Mouse (Mus musculus) hindbrain, embryonic 13.5 days (tissue): ENCODE data around the gene Bud13. TPM values are rescaled to one million over a fixed set of nuclear protein-coding genes. Genes with fewer than 3 reads are reported as not detected.

Source experiments
- ATAC-seq: fragments of 200-750 bp; cut with Nextera tagmentation; 2 replicates; pipeline ENCODE4 v1.8.0; 2017; ENCODE audit warnings: moderate TSS enrichment; ENCODE audit not compliant: low FRiP score
- H3K27ac ChIP-seq: fragments of 300-500 bp; sonication (generic); 2 replicates; pipeline ENCODE4 v1.5.1; 2015; ENCODE audit warnings: inconsistent platforms, mild to moderate bottlenecking, moderate library complexity
- H3K27me3 ChIP-seq: fragments of 300-500 bp; sonication (generic); 2 replicates; pipeline ENCODE4 v1.6.1; 2015; ENCODE audit warnings: mild to moderate bottlenecking, inconsistent platforms
- H3K36me3 ChIP-seq: fragments of 300-500 bp; sonication (generic); 2 replicates; pipeline ENCODE4 v1.6.1; 2015; ENCODE audit warnings: mild to moderate bottlenecking, inconsistent platforms
- H3K4me1 ChIP-seq: fragments of 300-500 bp; sonication (generic); replicated peaks from 2 replicates; pipeline ENCODE4 v1.6.1; 2015; ENCODE audit warnings: inconsistent platforms
- H3K4me2 ChIP-seq: fragments of 300-500 bp; sonication (generic); 2 replicates; pipeline ENCODE4 v1.6.1; 2015; ENCODE audit warnings: inconsistent platforms, mild to moderate bottlenecking, moderate library complexity
- H3K4me3 ChIP-seq: fragments of 300-500 bp; sonication (generic); 2 replicates; pipeline ENCODE4 v1.5.1; 2015; ENCODE audit warnings: mild to moderate bottlenecking, inconsistent platforms
- H3K9ac ChIP-seq: fragments of 300-500 bp; sonication (generic); 2 replicates; pipeline ENCODE4 v1.6.1; 2015; ENCODE audit warnings: mild to moderate bottlenecking, inconsistent platforms
- H3K9me3 ChIP-seq: fragments of 300-500 bp; sonication (generic); 2 replicates; pipeline ENCODE4 v1.6.1; 2016; ENCODE audit warnings: inconsistent platforms
- WGBS: fragments of 180-500 bp; shearing (Covaris S2); methylation state at CpG from one replicate; pipeline ENCODE4 v1.1.7; 2015; 5-methylcytosine and 5-hydroxymethylcytosine counted together
- polyA plus RNA-seq: library from polyadenylated mRNA; unstranded; fragments of >200 nt; fragmentation: Nextera tagmentation; extraction: Ambion mirVana; gene quantifications from 2 replicates; pipeline ENCODE4 v1.2.1, GENCODE M21; 2015

The Bud13 gene
- polyA plus RNA-seq, 1 experiment from 2014 or later: 18.3 TPM

DNA sequence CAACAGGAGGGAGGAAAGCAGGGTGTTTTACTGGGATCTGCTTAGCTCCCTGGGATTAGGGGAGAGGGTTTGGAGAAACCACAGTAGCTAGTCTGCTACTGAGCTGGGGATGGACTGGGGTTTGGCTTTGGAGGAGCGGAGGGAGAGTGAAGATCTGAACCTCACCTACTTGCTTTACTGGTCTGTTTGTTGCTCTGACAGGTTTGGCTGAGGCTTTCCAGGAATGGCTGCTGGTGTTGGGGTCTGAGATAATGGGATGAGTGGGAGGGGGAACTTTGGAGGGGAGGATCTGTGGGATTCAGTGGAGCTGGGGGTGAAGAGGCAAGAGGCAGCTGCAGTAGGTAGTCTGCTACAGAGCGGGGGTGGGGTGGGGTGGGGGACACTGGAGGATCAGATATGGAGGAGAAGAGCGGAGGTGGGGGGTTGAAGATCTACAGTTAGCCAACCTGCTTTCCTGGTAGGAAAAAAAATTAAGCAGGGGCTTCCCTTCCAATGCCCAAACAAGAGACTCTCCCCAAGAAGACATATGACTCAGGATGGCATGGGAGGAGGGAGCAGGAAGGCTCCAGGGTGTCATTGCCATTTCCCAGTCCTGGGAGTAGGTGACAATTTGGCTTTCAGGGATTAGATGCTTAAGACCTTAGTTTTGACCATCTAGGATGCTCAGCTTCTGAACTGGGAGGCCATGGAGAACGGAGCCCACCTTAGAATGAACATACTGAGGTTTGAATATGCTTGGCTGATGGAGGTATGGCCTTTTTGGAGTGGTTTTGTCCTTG lies 63.3 kb downstream of the Bud13 start:
- Histone ChIP-seq H3K4me1 (peaks cover 12% of the 10 kb centered on the region), H3K4me3 (no peak overlapping the region), H3K9ac (no peak overlapping the region), H3K27ac (no peak overlapping the region), H3K36me3 (no peaks in the 10 kb centered on the region), H3K4me2 (no peak overlapping the region), H3K27me3 (no peaks in the 10 kb centered on the region), H3K9me3 (no peaks in the 10 kb centered on the region)
- no peak for ATAC-seq
- WGBS: 90% methylated on average over 4 of the region's 4 CpGs

Other genes with a start within 250 kb of the Bud13 start
- 3.3 and 3.7 TPM in 2 replicates for gene Apoa1, start 54.4 kb upstream of the Bud13 start, polyA plus RNA-seq
- not detected in 2 replicates for gene Apoc3, start 47.4 kb upstream of the Bud13 start, polyA plus RNA-seq
- not detected in 2 replicates for gene Apoa4, start 42.3 kb upstream of the Bud13 start, polyA plus RNA-seq
- gene Apoa5, start 14.4 kb upstream of the Bud13 start, polyA plus RNA-seq: not detected in 2 replicates
- gene Zpr1, start 9.9 kb upstream of the Bud13 start, polyA plus RNA-seq: 60.2 and 61.1 TPM in 2 replicates
- gene 4931429L15Rik, start 37.0 kb downstream of the Bud13 start, polyA plus RNA-seq: not detected in 2 replicates